Mouse (Mus musculus): ENCODE measurements around the gene Ctbp1.

DNA sequence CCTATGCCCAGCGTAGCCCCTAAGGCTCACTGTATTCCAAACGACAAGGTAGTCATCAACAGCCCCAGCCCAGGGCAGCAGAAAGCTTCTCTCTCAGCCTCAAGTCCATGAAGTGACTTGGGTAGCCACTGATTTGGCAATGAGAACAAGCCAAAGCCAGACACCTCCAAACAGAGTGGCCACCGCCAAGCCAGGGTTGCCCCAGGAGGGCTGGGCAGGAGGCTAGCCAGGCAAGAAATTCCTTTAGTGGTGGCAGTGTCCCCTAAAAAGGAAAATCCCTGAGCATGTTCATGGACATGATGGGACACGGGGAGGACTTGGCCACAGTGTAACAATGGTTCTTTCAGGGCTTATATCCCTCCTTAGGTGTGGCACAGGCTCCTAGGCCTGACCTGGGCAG, 55.0 kb downstream of the Ctbp1 start:
- TF ChIP-seq POLR2A (IDR thresholded peaks at IDR 0.05; ENCODE audit: borderline replicate concordance, extremely low read depth, insufficient read depth, insufficient read length, poor library complexity, severe bottlenecking), result no peak
- TF ChIP-seq CTCF (IDR thresholded peaks at IDR 0.05; ENCODE audit: borderline replicate concordance, extremely low read depth, insufficient read depth, insufficient read length), result no peak
